Mouse (Mus musculus): Measurements from ENCODE around the gene Tspan14.

Tspan14 gene

DNA sequence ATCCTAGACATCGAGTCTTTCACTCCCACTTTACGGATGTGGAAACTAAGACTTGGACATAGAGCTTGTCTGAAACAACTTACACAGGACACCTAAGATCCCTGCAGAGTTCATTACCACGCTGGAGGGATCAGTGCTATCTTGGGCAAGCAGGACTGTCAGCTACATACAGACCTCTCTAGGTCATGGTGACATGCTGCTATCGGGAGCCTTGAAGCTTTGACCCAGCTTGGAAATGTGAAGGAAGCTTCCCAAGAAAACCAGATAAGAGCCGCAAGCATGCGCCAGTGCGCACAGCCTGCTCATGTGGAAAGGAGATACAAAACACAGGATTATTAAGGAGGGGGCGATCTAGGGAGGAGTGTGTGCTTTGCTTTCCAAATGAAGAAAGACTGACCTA is 50.8 kb downstream of the Tspan14 start:
- no peak for DNase-seq

DNA sequence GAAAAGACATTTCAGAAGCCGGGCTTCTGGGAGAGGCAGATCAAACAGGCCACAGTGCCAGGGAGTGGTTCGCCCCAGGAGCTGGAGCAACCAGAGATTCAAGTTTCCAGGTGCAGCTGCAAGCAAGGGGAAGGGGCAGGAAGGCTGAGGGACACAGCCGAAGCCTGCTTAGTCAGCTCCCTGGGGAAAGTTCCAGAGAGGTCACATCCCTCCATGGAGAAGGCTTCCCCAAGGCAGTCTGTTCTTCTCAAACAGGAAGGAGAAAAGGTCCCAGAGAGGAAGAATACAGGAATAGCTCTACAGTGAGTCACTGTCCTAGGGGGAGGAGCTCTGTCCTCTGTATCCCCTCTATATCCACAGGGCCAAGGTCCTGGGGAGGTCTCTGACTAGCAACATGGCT is 51.9 kb downstream of the Tspan14 start:
- no peak for DNase-seq

DNA sequence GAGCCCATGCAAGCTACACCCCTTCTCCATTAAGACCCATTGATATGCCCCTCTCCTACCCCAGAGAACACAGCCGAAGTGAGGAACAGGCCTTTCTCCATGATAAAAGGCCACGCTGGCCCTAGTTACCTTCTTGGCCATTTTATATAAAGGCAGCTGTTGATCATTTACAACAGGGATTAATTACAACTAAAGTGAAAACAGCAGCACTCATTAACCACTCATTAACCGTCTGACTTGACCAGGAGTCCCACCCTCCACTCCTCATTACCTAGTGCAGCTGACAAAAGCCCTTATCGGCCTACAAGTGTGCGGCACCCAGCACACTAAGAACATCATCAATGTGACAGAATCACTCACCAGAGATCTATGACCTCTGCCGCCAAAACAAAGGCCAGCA is 52.9 kb downstream of the Tspan14 start:
- DNase-seq: no peak

DNA sequence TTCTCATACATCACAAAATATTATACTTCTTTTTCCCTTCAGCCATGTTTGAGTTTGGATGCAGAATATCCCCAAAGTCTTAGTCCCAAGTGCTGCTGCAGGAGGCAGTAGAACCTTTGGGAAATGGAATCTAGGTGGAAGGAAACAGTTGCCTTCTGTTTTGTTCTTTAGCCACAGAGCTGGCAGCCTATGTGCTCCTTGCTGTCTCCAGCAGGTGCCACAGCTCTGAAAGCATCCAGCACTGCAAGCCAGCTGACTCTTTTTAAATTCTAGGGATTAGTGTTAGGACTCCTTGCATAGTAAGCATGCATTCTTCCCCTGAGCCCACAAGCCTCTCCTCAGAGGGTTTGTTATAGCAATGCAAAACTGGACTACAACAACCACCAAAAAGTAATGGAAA is 55.1 kb downstream of the Tspan14 start:
- DNase-seq: no peak

DNA sequence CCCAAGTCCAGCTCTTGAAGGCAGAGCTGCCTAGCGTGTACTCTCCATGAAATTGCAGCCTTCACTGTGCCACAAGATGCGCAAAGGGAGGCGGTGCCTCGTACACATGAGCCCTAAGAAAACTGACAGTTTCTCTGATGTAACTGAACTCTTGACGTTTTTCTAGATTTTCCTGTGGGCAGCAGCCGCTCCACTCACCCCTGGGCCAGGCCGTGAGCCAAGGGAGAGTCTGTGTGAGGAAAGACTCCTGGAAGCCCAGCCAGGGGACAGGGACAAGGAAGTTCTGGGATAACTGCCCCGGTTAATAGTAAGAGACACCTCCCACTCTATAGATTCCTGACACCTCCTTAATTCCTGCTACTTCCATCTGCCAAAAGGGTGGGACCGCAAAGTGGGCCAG is 57.8 kb downstream of the Tspan14 start:
- no peak for DNase-seq

DNA sequence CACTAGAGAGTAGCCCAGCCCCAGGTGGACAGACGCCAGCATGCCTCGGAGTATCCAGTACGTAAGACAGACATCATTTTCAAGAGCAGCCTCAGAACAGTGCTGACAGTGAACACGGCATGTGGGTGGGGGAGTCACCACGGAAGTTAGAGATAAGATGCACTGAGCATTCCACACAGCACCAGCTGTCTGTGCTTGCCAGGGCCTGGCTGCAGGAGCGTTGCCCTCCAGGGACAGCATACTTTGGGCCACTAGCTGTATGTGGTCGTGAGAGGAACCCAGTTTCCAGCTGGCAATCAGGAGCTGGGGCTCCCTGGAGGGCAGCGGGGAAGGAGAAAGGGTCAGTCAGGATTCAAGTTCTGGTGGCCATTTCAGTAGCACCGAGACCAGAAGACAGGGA is 59.8 kb downstream of the Tspan14 start:
- no peak for DNase-seq

DNA sequence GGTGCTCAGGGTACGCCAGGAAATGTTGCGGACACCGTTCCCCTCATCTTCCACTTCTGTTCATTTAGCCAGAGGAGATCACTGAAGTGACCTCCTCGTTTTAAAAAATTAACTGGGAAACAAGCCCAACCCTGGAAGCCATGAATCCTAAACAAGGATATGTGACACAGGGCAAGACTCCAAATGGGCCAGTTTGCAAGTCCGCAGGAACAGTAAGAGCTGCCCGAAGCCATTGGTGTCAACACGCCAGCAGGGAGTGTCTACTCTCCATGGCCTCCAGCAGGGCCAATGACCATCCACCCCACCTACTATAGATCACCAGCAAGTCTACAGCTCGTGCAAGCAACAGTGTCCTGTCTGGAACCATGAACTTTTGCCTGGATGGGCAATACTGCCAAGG is 60.8 kb downstream of the Tspan14 start:
- no peak for DNase-seq

DNA sequence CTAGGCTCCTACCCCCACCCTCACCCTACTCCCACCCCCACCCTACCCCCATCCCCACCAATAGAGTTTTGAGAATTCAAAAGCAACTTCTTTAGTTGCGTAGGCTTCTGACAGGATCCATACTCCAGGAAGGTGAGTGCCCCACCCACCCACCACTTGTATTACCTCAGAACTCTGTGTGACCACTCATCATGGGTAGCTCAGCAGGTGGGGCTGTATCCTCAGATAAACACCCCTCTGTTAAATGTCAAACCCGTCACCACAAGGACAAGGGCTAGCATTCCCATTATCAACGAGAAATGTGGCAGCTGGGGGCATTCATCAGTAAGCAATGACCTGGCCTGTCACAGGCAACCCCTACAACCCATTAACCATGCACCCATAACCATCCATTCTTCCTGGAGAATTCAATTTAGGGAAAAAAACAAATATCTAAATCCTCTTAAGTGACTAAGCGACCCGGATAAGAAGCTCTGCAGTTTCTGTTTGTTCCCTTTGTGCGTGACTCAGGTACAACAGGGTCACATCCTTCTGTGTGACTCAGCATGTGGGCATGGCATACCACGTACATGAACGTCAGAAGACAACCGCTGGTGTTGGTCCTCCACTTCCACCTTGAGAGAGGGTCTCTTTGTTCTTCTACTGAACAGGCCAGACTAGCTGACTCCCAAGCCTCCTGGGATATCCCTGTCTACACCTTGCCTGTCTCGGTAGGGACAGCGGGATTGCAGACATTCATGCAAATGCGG is 64.1 kb downstream of the Tspan14 start:
- no peak for DNase-seq

DNA sequence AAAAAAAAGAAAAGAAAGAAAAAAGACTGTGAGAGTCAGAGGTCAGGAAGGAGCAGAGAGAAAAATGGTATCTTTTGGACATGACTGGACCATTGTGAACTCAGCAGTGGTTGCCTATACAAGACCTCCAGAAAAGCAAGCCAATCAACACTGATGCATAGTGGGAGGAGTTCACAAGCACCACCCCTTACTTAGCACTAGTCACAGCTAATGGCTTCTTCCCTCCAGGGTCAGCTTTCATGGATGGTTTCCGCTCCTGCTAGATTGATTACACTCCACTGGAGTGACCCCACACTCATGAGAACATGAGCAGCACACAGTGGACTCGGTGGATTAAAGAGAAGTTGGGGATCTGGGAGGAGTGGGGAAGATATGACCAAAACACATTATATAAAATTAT is 66.3 kb downstream of the Tspan14 start:
- no peak for DNase-seq

DNA sequence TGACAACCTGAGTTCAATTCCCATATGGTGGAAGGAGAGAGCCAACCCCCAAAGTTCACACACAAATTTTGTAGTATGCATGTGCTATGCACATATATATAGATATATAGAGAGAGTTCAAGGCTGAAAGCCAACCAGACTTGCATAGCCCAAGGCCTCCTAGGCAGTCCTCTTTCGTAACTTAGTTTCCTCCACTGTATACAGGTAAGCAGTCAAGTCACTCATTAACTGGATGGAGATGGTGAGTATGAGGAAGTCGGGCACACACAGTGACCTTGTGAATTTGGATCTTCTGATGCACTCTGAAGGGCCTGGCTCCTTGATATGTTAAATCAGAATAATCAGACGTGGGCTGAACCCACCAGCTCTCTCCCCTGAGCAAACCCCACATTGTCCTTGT is 68.7 kb downstream of the Tspan14 start:
- no peak for DNase-seq

DNA sequence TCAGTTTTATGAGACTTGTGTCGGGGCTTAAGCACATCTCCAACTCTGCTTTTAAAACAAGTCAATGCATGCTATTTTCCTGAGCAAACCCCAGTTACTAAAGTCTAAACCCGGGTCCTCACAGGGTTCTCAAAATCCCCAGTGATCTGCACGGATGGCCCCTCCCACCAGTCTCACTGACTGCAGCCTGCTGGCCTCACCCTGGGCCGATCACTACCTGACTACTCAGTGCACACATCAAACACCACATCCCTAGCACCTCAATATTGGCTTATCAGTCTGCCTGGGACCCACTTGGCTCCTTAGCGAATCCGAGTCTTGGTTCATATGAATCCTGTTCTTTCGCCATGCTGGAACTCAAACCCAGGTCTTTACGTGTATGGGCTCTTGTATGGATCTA is 70.9 kb downstream of the Tspan14 start:
- DNase-seq: no peak

DNA sequence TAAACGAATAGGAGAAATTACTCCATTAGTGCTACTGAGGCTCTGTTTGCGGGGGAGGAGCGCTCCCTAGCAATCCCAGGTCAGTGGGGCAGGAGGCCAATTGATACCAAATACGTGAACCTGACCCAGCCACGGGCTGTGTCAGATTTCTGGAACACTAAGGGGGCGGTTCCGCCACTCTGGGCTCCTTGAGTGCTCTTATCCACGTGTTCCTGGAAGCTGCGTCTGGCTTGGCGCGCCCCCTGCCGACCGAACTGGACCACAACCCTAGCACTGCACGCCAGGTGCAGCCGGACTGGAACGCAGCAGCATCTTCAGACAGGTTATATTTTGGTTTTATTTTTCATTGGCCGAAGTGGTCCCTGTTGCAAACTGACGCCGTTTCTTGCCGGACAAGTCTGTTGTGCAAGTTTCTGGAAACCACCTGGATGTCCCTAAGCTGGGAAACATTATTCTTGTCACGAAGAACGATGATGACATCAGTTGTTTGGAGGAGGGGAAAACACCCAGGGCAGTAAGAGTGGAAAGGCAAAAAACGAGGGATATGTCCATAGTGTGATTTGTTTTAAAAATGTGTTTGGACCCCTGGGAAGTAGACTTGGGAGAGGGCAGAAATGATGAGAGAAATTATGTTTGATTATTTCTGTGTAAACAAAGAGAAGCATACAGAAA is 71.9 kb downstream of the Tspan14 start:
- peak; percentile 61 for DNase-seq

DNA sequence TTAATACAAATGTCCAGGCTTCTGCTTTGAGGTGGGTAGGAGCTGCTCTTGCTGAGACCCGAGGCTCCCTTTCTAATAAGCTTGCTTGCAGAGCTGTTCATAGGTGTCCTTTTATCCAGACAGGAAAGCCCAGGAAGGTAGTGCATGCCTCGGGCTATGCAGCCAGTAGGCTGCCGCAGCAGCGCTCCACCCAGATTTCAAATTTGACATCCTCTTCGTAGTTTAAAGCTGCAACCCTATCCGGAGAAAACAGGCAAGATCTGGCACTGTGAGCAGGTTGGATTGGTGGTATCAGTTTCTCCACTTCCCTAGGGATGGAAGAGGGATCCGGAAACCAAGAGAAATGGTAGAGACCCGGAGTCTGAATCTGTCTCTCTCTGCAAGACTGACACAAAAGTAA is 72.7 kb downstream of the Tspan14 start:
- DNase-seq: no peak

DNA sequence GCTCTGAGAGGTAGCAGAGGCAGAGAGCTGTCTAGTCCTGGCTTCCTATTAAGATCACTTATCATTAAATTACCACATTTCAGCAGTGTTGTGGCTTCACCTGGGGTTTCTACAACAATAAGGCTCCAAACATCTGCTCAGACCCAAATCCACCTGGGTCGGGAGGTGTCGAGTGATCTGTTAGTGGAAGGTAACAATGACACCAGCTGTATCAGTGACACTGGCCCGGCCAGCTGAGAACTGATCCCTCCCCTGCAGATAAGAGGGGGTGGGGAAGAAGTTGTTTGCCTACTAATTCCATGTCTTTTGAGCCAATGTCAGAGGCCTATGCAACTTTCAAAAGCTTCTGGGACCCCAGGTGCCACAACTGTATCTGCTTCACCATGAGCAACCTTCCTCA is 73.4 kb downstream of the Tspan14 start, which contains the start of gene Sh2d4b:
TSS of gene Sh2d4b (minus strand) at position 71 of the 400 bp plus-strand sequence.
- DNase-seq: no peak

DNA sequence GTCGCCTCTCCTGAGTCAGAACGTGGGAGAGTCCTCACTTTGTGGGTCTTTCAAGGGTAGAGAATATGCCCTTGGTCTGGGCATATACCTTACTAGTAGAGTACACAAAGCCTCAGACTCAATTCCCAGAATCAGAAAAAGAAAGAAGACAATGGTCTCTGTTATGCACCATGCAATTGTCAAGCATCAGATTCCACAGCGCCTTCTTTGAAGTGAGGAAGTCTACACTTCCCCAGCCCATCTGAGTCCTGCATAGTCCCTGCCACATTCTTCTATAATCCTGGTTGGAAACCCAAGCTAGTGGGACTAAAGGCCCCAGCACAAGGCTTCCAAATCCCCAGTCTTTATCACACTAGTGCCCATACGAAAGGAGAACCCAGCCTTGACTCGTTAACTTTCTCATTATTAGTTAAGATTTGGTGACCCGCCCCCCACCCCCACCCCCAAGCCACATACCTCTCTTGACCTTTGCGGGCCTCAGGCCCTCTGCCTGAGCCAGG is 74.2 kb downstream of the Tspan14 start:
- no peak for DNase-seq

DNA sequence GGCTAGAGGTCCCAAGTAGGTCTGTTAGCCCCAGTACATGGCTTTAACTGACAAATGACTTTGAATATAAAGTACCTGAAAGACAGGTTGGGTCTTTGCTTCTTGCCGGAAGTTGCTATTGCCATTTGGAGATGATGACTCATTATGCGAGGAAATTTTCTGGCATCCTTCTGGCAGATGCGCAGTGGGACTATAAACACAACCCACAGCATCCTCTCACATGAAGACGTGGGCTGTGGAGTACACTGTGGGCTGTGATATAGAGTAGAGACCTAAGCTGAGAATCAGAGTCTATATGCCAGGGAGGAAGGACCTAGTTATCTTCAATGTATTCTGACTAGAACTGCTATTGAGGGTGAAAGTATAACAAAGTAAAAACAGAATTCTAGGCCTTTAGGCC is 75.1 kb downstream of the Tspan14 start:
- no peak for DNase-seq

DNA sequence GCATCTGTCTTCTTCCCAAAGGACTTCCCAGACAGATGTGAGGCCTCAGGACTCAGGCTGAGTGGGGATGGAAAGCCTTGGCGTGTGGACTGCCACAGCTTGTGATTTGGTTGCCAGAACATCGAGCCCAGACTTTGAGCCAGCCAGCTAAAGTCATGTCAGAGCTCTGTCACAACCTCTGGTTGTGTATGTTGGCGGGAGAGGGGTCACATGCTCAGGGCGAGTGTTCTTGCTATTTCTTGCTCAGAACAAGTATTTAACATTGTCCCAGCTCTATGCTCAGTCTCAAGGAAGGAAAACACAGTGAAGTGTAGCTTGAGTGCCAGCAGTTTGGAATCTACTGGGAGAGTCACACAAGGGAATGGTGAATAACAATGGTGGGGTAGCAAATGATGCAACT is 76.9 kb downstream of the Tspan14 start:
- no peak for DNase-seq

DNA sequence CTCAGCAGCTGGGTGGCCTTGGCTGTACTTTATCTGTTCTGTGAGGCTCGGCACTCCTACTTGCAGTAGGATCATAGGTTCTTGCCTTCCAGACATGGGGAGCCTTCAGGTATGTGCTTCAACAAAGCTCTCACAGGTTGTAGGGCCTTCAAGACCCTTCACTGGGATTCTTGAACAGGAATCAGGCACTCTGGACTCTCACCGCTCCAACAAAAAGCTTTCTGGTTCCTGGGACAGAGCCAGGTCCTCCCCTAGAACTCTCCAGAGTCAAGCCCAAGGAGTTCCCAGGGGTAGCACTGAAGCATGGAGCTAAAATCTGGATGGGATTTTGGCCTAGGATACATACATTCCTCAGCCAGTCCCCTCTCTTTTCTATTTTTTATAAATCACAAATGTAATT is 77.4 kb downstream of the Tspan14 start:
- DNase-seq: no peak

DNA sequence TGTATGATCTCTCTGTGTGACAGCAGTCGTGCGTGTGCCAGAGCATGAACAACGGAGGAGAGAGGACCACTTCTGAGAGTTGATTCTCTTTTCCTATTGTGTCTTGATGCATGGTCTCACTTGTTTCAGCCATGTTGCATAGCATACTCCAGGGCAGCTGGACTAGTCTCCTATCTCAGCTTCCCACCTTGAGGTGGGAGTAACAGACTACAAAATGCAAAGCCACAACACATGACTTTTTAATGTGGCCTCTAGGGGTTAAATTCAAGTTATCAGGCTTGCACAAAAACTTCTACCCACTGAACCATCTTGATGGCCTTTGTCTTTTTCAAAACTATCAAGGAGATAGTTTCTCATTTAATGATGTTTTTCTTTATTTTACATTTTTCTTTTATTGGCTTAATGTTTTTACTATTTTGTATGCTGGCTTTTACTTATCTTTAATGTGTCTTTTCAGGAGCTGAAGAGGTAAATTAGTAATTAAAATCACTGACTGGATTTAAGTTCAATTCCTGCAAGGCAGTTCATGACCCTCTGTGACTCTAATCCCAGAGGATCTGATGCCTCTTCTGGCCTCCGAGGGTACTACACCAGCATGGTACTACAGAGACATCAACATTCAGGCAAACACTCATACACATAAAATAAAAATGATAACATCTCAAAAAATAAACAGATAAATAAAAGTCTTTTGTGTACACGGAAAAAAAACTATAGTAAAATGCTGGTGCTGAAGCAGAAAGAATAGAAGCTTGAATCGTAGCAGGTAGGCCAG is 80.0 kb downstream of the Tspan14 start:
- no peak for DNase-seq

DNA sequence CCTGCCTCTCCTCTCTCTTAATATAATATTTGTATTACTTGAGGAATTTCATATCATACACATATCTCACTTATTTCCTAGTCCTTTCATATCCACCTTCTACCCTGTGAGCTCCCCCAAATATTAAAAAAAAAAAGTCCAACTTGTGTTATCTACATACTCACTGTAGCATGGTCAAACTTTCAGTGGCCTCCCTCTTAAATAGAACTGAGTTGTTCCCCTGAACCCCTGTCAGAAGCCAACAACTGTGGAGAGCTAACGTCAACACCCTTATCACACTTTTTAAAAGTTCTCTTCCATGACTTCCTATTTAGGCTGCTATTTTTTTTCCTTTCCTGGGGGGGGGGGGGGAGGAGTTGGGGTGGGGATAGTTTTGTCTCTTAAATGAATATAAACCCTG is 80.9 kb downstream of the Tspan14 start:
- DNase-seq: no peak

DNA sequence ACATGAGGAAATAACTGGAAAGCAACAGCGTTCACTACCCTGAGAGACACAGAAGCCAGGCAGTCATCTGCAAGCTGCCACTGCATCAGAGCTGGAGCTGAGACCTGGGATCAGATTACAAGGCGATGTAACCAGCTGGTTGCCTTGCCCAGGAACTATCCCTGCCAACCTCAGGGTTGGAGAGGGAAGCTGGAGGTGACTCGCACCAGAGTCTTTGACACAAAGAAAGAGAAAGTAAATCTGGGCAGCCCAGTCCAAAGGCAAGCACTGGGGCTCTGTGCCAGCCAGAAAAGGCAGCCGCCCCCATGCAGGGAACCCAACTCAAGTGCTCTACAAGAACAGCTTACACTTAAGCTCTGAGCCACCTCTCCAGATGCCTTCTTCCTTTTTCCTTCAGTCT is 81.4 kb downstream of the Tspan14 start:
- no peak for DNase-seq

DNA sequence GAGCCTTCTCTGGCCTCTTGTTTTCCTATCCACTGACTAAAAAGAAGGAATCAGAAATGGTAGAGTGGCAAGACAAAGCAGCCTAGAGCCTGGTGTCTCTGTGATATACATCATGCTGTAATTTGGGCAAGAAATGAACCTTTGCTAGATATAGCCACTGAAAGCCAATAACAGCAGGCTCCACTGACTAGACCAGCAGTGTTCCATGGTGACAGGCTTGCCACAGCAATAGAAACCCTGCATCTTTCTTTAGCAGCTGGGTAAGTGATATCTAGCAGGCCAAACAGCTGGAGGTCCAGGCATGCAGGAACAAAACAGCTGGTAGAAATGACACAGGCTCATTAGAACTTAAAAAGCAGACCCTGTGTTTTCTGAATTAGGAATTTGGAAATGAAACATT is 92.0 kb downstream of the Tspan14 start:
- no peak for DNase-seq

DNA sequence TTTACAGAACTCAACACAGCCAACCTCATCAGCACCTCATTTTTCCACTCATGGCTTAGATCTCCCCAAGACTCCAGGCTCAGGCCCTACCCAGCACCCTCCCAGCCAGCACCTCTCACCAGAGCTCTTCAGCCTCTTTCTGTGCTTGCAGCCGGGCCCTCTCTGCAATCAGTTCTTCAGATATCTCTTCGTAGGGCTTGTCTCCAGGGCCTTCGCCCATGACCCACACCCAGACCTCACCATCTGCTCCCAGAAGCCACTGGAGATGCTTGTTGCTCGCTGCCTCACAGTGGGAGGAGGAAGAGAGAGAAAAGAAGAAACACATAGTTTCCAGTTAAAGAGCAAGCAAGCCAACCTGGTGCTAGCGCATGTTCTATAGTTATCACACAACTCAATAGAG is 92.6 kb downstream of the Tspan14 start:
- DNase-seq: no peak

DNA sequence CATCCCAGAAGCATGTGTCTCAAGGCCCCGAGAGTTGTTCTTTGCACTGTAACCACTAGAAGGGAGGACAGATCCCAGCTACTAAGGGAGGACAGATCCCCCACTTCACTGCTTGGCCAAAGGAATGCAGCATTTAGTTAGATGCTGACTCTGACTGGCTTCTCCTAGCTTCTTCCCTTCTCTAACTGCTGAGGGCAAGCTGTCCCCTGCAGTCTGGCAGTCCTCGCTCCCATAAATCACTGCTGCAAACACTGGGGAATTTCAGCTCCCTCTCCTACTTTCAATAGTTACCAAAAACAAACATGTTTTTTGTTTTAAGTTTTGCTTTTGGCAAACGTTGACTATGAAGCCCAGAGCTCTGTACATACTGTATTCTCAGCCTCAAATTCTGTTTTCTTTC is 96.0 kb downstream of the Tspan14 start:
- no peak for DNase-seq
